Mouse (Mus musculus): ENCODE results near the gene Shc2.

DNA sequence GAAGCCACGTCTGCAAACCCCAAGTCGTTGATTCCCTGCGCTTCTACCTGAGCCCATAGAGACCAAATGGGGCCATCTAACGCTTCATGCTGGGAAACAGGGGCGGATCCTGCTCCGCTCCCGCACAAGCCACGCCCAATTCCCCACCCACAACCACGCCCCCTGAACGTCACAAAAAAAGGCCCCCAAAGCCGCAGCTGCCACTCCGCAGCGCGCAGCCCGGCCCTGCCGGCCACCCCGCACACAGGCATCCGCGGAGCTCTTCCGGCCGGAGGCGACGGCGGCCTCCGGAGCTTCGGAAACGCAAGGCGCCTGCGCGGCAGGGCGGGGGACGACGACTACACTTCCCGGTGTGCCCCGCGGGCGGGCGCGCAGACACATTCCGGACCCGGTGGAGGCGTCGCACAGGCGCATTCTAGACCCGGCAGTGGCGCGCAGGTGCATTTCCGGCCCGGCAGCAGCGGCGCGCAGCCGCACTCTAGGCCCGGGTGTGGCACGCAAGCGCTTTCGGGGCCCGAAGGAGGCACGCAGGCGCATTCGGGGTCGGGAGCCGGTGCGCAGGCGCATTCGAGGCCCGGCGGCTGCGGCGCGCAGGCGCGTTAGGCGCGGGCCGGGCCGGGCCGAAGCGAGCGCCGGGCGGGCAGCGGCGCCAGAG is 44.0 kb upstream of the Shc2 start, which contains the start of gene Cdc34:
- TF ChIP-seq CTCF (conservative IDR thresholded peaks at IDR 0.05; ENCODE audit: insufficient read depth, insufficient read length, low read depth, low read length) (no peak), POLR2A (IDR thresholded peaks at IDR 0.05; ENCODE audit: low read depth, low read length) (peak; percentile 58)
